Mouse (Mus musculus) natural killer cell, adult 2 months (primary cell): ENCODE measurements at regions not wholly inside any gene's neighbourhood (a gene's known extent, or its start where the extent isn't known, plus 50 kb on each side); places are given as distances from the start of the nearest gene placed in this dataset.

Experiments
- DNase-seq, 2 experiments: peaks; one replicate each; pipeline ENCODE4 v3.0.0; 2022; ENCODE audit warnings: low spot score in 2 of 2

DNA sequence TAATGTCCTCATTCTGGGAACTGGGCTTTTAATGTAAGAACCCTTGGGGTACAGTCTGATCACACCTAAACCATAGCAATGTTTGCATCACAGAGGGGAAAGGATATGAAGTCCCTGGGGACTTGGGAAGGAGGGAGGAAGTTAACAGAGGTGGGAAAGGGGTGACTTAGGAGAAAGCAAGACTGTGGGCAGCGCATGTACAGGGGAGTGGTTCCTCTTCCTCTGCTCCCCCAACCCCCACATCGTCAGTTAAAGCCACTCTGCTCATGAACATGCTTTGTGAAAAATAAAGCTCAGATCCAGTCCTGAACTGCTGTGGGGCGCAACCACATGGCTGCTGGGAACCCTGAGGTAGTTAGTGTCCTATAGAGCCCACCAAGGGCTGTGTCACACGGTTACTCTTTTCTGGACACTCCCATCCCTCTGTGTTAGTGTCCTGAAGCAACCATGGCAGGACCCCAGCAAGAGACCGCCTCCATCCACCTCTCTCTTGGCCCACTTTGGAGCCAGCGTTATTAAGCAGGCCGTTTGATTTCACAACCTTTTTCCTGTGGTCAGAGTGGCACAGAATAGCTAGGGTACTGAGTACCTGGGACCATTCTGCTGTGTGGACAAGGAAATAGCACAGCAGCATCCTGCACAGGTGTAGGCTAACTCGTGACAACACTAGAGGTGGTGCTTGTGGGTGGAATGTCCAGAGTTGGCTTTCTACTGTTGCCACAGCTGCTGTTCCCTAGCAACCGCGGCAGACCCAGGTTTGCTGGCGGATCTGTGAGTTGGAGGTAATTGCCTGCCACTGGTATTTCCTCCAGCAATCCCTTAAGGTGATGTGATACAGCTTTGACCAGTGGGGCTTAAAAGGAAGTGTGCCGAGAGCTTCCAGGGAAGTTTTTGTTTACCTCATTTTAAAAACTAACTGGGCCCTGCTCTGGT, 50.3 kb upstream of the Cpeb4 start:
- peak; percentile 9 to 10 for DNase-seq
